Mouse (Mus musculus): ENCODE measurements around the gene Slc25a22.

- no peak for TF ChIP-seq GATA1 (IDR thresholded peaks at IDR 0.05; ENCODE audit: borderline replicate concordance, low read length)
- TF ChIP-seq FLI1 (IDR thresholded peaks at IDR 0.05; ENCODE audit: low read length), result no peak
Observed at GRCm38 (mm10) chr7:141413809-141414584, 23.7 kb downstream of the Slc25a22 start, which contains the start of gene Gatd1.

Data from megakaryocyte, embryonic 14.5 days (primary cell).